Mouse (Mus musculus): ENCODE data around the gene Olfr1500.
"Not testable (repeated sequence)": the region's sequence is repeated elsewhere in the genome, so short reads cannot be mapped to it uniquely, and the experiment has no call there.

Gene Olfr1500

DNA sequence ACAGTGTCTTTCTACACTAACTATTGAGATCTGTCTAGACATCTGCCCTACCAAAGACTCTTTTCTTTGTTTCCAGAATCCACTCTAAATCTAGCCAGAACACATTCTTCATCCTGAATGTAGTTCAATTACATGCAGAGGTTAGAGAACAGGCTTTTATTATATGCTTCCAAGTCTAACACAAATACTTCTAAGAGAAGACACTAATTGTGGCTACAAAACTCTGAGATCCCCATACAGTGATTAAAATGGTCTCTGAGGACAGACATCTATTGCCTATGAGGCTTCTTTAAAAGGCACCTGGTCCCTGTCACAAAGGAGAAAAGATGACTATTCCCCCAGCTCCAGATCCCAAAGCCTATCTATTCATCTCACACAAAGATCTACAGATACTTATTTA lies at the start of gene Olfr1500:
Olfr1500 (minus strand) TSS at position 101 of the 400 bp plus-strand sequence.
- no peak for DNase-seq (ENCODE audit: low spot score in 2 of 2)

GRCm38 (mm10) chr19:13861495-13861894 lies 31.2 kb upstream of the Olfr1500 start, which contains the start of gene Olfr1502:
Gene Olfr1502 (plus strand): TSS chr19:13861795.
- DNase-seq (ENCODE audit: low spot score in 2 of 2) = no peak

- DNase-seq (ENCODE audit: low spot score in 2 of 2) = not testable (repeated sequence)
Observed at GRCm38 (mm10) chr19:13850592-13850991, 20.3 kb upstream of the Olfr1500 start, which contains the start of gene Olfr1501. Gene Olfr1501 (minus strand): TSS chr19:13850692.

GRCm38 (mm10) chr19:13828447-13828846 lies 1.8 kb downstream of the Olfr1500 start:
- no peak for DNase-seq (ENCODE audit: low spot score in 2 of 2)

GRCm38 (mm10) chr19:13820847-13821246 lies 9.4 kb downstream of the Olfr1500 start:
- no peak for DNase-seq (ENCODE audit: low spot score in 2 of 2)

GRCm38 (mm10) chr19:13819347-13819746 lies 10.9 kb downstream of the Olfr1500 start, which contains the start of gene Olfr1499:
Gene Olfr1499 (minus strand): TSS chr19:13819447.
- no peak for DNase-seq (ENCODE audit: low spot score in 2 of 2)

- no peak for DNase-seq (ENCODE audit: low spot score in 2 of 2)
Observed at GRCm38 (mm10) chr19:13818827-13819226, 11.5 kb downstream of the Olfr1500 start.

DNA sequence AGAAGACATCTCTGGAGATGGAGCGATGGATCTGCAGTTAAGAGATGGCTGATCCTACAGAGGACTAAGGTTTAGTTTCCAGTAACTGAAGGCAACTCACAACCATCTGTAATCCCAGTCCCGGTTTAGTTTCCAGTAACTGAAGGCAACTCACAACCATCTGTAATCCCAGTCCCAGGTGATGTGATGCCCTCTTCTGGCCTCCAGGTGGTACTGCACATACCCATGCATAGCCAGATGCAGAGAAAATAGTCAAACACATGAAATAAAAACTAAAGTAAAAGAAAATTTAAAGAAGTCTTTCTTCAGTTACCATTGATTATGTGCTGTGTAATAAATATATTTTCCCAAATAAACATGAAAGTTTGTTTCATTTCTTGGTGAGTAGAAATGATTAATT lies 17.5 kb downstream of the Olfr1500 start:
- no peak for DNase-seq (ENCODE audit: low spot score in 2 of 2)

DNA sequence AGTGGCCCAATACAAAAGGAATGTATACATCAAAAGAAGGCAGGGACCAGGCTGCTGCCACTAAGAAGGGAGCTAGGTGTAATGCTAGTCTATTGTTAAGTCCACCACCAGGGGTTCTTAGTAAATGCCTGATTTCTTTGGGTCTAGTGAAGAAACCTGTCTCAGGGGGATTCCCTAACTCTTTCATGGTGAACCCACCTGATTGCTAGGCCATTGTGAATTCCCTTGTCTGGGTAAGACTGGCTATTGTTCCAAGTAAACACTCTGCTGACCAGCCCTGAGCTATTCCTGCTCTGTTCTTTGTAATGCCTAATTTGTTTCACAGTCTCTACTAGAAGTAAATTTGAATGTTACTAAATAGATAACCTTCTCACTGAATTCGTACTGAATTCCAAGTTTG lies 24.8 kb downstream of the Olfr1500 start:
- not testable (repeated sequence) for DNase-seq (ENCODE audit: low spot score in 2 of 2)

- no peak for DNase-seq (ENCODE audit: low spot score in 2 of 2)
Observed at GRCm38 (mm10) chr19:13798102-13798501, 32.2 kb downstream of the Olfr1500 start, which contains the start of gene Olfr1497. Gene Olfr1497 (minus strand): TSS chr19:13798202.

DNA sequence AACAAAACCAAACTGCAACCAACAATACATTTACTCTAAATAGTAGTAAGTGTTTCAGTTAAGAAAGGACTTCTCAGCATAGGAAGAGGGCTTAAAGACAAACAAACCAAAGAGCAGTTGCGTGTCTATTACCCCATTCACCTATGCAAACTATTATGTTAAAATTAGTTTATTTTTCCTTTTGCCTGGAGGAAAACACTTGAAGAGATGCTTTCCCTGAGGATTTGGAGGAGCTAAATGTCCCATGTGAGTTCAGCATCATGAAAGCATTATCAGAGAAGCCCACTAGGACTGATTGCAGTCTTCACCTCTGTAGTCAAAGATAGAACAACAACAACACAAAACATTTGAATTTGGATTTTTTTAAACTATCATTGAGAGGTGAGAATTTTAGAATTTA lies 52.7 kb downstream of the Olfr1500 start, which contains the start of gene Olfr1496:
Olfr1496 (plus strand) TSS at position 301 of the 400 bp plus-strand sequence.
- no peak for DNase-seq (ENCODE audit: low spot score in 2 of 2)
